Mouse (Mus musculus) G1E-ER4 (cell line): ENCODE results near the gene Alx3. TPM values are rescaled to one million over a fixed set of nuclear protein-coding genes. Genes with fewer than 3 reads are reported as not detected.

Source experiments
- GATA1 ChIP-seq: IDR thresholded peaks from one replicate; pipeline ENCODE4 v1.8.0; 2012; ENCODE audit warnings: low read length, inconsistent platforms
- polyA plus RNA-seq: library from polyadenylated mRNA; stranded (reverse); fragments of >175 nt; gene quantifications from 2 replicates; pipeline ENCODE4 v1.2.3, GENCODE M21; 2012

Gene Alx3
- not detected in 2 replicates for polyA plus RNA-seq

DNA sequence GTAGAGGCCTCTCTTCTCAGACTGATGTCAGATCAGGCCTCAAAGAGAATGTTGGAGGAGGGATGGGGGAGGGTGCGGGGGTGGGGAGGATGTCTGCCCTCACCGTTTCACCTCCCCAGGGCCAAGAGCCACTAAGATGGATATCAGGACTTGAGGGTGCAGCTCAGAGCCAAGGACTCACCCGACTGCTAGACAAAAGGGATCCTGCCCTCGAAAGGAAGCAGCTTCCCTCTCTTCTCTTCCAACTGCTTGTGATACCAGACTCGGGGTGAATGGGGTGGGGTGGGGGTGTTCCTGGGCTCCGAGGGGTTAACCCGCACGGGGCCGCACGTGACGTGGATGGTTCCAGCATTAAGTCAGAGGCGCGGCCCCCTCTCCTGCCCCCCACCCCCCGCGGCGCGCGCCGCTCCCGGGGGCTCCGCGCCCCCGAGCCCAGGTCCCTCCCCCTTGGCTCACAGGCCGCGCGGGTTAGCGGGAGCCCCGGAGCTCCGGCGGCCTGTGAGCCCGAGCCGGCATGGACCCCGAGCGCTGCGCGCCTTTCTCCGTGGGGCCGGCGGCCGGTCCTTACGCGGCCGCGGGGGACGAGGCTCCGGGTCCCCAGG, at the start of gene Alx3:
Gene Alx3, plus strand, starts transcription at position 370 of the 602 bp plus-strand sequence.
- TF ChIP-seq GATA1: no peak

DNA sequence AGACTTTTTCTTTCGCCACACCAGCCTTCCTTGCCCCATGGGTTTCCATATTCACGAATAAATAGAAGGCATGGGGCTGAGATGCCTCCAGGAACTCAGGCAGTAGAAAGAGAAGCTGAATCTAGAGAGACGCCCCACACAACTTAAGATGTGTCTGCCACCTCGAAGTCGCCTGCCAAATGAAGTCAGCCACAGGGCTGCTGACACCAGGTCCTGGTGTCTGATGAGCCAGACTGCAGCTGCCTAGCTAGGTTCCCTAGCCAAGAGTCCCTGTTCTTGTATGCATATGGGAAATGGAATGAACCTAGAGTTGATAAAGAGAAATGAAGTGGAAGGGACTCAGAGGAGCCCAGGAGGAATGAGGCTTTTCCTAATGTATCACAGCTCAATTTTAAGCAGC, 49.6 kb upstream of the Alx3 start:
- TF ChIP-seq GATA1: no peak

DNA sequence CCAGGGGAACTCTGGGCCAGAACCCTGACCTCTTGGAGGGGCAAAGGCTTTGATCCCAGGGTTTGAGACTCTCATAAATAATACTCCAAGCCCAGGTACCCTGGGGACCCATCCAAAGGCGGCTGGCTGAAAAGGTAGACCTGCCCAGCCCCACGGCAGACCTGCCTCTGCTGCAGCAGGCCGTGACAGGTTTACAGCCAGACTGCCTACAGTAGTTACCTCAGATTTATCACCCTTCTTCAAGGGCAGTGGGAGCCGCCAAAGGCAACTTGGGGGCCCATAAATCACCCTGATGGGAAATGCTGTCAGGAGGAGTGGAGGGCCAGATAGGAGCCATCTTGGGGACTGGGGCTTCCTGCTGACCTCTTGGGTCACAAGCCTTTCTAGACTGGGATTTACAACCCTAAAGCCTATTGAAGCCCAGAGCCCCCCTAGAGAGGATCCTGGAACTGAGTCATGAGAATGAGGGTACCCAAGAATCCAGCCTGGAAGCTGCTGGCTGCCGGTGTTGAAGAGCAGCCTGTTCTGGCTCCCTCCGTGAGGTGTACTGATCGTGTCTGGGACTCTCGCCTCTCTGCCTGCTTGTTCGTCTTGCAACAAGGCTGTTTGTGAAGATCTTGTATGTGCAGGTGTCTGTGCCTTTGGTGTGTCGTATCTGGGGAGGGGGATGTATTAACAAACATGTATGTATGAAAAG, 49.0 kb upstream of the Alx3 start:
- TF ChIP-seq GATA1: no peak

DNA sequence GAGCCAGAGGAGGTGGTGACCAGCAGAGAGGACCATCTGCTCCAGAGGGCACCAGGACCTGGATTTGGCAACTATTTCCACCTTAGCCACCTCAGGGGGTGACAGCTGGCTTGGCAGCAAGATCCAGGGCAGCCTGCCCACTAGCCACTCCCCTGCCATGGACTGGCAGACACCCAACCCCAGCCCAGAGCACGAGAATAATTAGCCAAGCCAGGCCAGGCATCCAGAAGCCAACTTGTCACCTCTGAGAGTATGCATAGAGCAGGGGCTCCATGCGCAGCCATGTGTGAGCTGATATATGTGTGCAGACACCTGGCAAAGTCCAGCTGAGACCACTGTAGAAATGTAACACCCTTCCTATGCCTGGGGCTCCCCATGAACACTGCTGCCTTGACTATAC, 47.9 kb upstream of the Alx3 start:
- TF ChIP-seq GATA1: no peak

DNA sequence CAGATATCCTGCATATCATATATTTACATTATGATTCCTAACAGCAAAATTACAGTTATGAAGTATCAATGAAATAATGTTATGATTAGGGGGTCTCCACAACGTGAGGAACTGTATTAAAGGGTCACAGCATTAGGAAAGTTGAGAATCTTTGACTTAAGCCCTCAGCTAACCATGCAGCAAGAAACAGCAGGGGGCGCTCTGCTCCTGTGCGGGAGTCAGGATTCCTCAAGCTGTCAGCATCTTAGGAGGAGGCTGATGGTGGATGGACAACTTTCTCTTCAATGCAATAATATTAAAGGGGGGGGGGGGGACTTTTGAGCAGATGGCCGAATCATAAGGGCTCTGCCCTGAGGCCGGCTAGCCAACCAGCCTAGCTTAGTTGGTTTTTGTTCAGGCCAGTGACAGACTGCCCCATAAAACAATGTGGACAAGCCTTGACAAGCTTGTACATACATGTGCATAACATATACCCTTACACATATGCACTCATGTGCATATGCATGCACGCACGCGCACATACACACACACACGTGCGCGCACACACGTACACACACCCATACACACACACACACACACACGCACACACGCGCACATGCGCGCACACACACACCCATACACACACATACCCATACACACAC, 44.3 kb upstream of the Alx3 start:
- no peak for TF ChIP-seq GATA1

DNA sequence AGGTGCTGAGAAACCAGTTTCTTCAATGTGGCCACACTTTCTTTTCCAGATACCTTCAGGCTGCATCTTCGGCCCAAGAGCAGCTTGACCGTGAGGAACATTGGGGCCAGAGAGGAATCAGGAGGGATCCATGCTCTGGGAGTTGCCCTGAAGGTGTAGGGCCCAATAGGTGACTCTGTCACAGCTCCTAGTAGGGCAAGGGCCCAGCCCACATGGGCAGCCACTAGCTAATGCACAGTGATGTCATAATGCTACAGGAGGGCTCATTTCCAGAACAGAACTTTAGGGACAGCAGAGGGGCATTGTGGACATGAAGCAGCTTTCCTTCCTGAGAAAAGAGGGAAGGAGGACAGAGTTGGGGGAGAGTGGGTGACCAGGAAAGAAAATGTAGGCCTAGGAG, 40.0 kb upstream of the Alx3 start, which contains the start of gene Ubl4b:
Gene Ubl4b, minus strand, starts transcription at position 232 of the 400 bp plus-strand sequence.
- no peak for TF ChIP-seq GATA1

DNA sequence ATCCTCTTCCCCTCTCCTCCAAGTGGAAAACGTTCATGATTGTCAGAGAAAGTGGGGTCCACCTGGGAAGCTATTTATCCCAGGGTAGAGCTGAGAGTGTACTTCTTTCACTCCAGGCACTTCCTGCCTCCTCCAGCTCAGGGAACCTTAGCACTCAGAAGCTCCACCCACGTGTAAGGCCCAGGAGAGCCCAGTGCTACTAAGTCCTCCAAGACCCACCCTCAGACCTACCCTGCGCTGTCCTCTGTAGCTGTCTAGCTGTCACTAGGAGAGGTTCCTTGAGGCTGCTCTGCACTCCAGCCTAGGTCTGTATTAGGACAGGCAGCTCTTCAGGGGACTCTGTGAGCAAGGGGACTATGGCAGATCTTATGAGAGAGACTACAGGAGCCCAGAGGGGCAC, 36.1 kb upstream of the Alx3 start:
- TF ChIP-seq GATA1: no peak

DNA sequence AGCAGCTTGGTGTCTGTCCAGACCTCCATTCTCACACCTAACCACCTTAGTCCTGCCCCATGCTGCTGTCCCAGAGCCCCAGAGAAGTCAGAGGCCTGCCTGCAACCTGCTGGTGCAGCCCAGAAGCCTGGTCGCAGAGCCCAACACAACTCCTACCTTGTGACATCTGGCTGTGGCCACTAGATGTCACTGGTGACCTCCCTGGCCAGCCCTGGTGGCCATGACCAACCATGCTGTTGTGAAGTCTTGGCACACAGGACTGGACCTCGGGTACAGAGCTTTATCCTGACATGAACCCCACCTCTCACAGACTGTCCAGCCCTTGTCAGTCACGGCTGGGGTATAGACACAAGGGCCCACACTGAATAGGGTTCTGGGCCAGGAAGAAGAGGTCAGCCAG, 35.6 kb upstream of the Alx3 start:
- no peak for TF ChIP-seq GATA1

DNA sequence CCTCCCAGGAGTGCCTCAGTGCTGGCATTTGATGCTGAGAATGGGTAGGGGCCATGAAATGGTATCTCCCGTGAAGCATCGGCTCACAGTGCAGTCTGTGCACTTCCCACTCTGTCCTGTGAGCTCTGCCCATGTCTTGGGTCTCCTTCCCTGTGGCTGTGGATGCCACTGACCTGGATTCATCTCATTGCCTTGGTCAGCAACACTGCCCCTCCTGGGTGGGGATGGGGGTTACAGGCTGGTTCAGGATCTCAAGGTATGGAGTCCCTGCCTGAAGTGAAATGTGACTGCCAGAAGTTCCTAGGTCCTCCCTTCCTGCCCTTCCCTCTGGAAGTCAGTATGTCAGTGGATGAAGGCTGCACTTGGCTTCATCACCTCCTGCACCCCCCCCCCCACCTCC, 32.7 kb upstream of the Alx3 start:
- TF ChIP-seq GATA1: no peak

DNA sequence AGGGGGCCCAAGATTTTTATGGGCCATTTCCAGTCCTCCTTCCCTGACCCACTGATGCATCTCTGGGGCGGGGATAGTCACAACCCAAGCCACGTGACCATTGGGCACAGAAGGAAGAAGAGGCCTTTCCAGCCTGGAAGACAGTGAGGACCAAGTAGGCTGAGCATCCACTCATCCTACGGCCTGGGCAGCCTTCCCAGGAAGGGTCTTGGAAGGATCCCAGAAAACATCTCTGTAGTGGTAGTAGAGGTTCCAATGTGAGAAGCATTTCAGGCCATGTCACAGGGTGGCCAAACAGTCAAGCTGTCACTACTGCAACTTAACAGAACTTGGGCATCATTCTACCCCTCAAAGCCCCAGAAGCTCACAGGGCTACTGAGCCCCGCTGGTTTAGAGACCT, 32.2 kb upstream of the Alx3 start:
- TF ChIP-seq GATA1: no peak

DNA sequence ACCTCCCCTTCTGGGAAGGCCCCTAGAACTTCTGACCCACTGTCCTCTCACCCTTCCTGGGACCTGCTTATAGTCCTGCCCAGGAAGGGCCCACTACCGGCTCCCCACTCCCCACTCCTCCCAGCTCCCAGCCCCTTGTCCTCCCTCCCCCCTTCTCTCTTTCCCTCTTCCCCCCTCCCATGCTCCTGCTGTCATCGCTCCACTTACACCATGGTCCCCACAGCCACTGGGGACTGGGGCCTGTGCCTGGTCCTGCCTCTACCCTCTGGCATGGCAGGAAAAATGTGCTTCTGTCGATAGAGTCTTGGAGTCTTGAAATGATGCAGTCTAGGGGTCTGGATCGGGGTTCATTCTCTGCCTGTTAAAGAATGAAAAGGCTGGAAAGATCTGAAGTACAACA, 31.0 kb upstream of the Alx3 start:
- no peak for TF ChIP-seq GATA1

DNA sequence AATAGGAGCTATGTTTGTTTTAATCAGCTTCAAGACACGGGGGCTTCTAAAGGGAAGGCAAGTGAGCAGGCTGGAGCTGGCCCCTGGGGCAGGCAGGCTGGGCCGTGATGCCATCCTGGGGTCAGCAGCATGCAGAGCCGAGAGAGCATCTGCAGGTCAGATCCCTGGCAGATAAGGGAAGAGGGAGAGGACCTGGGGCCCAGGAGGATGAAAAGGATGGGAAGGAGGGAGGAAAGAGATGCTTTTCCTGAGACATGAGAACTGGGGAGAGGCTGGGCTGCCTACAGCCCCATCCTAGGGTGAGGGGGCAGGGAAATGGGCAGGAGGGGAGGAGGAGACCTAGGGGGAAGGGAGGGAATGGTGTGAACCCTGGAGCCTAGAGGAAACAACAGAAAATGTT, 29.5 kb upstream of the Alx3 start:
- no peak for TF ChIP-seq GATA1

DNA sequence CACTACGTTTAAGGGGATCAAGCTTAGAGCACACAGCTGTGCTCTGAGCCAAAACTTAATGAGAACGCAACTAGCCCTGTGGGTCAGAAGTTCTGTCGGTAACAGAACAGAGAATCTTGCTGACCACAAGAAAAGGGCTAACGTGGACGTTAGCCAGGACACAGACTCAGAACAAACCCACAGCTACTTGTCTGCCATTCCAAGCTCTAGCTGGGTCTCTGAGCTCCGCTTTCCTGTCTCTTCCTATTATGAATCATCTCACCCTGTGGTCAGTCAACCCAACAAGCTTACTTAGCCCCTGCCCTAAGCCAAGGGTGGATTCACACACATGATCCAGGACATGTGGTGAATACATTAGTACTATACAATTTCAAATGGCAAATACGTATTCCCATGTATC, 27.1 kb upstream of the Alx3 start:
- no peak for TF ChIP-seq GATA1

DNA sequence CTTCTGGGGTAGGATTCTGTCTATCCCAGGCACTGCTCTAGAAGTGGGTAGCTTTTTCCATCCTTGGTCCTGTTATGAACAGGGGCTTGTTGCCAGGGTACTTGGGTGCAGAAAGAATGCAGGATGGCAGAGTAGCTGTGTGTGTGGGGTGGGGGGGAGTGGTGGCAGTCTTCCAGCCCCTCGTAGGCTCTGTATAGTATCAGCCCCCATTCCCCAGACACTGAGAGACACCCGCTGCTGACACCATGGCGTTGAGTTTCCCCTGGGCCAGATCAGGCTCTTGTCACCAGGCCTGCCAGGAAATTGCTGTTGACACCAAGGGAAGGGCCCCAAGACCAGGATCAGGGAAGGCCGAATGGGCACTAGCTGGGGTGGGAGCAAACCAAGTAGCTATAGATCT, 26.1 kb upstream of the Alx3 start:
- TF ChIP-seq GATA1: no peak

DNA sequence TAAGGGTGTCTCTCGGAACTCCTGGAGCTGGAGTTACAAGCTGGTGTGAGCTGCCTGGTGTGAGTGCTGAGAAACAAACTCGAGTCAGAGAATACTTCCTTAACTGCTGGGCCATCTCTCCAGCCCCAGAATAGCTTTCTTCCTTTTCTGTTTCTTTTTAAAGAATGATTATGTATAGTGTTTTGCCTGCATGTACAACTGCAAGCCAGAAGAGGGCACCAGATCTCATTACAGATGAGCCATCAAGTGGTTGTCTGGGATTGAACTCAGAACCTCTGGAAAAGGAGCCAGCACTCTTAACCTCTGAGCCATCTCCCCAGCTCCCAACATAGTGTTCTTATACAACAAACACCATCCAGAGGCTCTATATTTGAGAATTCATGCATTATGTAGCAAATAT, 23.6 kb upstream of the Alx3 start:
- no peak for TF ChIP-seq GATA1

DNA sequence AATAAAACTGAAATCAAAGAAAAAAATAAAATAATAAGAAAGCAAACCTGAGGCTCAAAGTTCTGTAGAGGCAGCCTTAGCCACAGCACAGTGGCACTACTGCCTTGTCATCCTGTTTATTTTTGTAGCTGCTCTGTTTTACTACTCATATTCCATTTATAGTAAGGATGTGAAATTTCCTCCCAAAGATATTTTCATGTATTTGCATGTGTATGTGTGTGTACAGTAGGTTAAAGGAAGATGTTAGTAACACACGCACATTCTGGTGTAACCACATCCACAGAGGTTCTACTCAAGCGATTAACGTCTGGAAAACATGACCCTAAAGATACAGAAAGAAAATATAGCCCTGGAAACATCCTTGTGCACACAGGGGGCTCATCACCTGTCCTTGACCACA, 18.0 kb upstream of the Alx3 start:
- TF ChIP-seq GATA1: no peak

DNA sequence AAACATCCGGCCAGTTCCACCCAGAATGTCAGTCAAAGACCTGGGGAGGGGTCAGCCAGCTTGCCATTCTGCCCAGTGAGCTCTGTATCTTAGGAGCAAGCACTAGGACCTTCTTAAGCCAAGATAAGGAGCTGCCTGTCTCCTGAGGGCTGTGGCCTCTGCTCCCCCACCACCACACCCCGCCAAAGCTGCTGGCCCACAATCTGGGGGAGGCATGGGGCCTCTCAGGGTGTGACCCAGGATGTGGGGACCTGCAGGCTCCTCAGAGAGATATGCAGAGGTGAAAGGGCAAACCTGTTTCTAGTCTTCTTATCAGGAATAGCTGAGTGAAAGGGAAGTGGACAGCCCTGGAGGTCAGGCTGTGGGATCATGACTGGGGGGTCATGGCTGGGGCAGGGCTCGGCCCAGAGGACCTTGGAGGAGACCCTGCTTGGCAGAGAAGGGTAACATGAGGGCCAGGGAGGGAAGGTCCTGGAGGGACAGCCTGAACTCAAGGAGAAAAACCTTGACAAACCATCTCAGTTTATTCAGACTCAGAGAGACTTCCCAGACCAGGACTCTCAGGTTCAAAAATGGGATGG, 16.9 kb upstream of the Alx3 start:
- no peak for TF ChIP-seq GATA1

DNA sequence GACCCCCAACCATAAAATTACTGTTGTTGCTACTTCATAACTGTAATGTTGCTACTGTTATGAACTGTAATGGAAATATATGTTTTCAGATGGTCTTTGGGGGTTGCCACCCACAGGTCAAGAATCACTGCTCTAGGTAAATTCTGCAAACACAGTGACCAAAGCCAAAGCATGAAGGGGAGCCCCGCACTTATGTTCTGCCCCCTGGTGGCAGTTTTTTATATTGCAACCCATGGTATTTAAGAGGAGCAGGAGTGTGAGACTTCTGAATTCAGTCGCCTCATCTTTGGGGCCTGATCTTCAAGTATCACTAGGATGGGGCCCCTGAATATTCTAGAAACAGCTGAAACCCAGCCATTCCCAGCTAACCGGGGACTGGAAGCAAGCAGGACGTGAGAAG, 15.4 kb upstream of the Alx3 start:
- no peak for TF ChIP-seq GATA1
